Mouse (Mus musculus): ENCODE measurements around the gene Gm2956. TPM values are rescaled to one million over a fixed set of nuclear protein-coding genes. Genes with fewer than 3 reads are reported as not detected.
"Not testable (repeated sequence)": the region's sequence is repeated elsewhere in the genome, so short reads cannot be mapped to it uniquely, and the experiment has no call there.

The Gm2956 gene
- polyA plus RNA-seq (2015; fragmentation: Nextera tagmentation; extraction: Ambion mirVana) = not detected in 2 replicates

DNA sequence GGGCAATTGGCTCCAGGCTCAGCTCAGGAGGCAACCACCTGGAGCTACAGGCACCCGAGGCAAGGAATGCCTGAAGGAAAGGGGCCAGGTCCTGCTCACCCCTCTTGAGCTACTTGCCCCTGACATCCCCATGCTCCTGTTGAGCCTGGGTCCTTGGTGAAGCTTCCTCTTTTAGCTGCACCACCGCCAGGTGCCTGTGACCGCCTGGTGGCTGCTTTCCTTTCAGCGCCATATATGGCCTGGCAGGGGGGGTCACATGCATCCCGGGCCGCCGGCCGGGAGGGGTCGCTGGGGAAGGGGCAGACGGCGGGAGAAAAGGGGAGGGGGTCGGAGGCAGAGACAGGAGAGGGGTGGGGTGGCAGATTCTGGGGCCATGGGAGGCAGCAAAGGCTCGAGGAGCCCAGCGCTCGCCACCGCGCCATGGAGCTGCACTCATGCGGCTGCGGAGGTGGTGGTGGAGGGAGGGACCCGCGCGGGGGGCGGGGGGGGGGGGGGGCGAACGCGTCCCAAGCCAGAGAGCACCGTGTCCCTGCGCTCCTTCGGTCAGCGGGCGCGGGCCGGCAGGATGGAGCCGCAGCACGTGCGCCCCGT, at the start of gene Gm2956:
Gene Gm2956 (plus strand): TSS at position 541 of the 591 bp plus-strand sequence.
- H3K27ac ChIP-seq (ENCODE audit: low read length); H3K4me1 ChIP-seq (ENCODE audit: control insufficient read depth, insufficient read depth, low read length); H3K36me3 ChIP-seq (ENCODE audit: control insufficient read depth, insufficient read depth, low read length); H3K9me3 ChIP-seq (replicated peaks; ENCODE audit: control insufficient read depth, low read length); H3K27me3 ChIP-seq (ENCODE audit: control insufficient read depth, insufficient read depth, low read length); ATAC-seq (ENCODE audit: insufficient read depth, low FRiP score); H3K9ac ChIP-seq (ENCODE audit: low read length): not testable (repeated sequence)
- peak within 1 kb of the TSS; percentile 48 for H3K4me2 ChIP-seq (ENCODE audit: low read depth, low read length)
- H3K4me3 ChIP-seq (replicated peaks; ENCODE audit: low read length) = peak within 1 kb of the TSS; percentile 34
- 0% methylated on average over 5 of the region's 37 CpGs for WGBS

GRCm38 (mm10) chr14:3333406-3333805, 979 bp downstream of the Gm2956 start:
- under 1% methylated on average over 4 of the region's 8 CpGs for WGBS

GRCm38 (mm10) chr14:3394793-3395192, 62.4 kb downstream of the Gm2956 start, which contains the start of gene Gm10413:
TSS of gene Gm10413 (plus strand) at chr14:3395093.
- not testable (repeated sequence) for ATAC-seq (ENCODE audit: insufficient read depth, low FRiP score); H3K4me2 ChIP-seq (ENCODE audit: low read depth, low read length); H3K27me3 ChIP-seq (ENCODE audit: control insufficient read depth, insufficient read depth, low read length); H3K9me3 ChIP-seq (replicated peaks; ENCODE audit: control insufficient read depth, low read length); H3K9ac ChIP-seq (ENCODE audit: low read length); H3K36me3 ChIP-seq (ENCODE audit: control insufficient read depth, insufficient read depth, low read length); H3K4me3 ChIP-seq (replicated peaks; ENCODE audit: low read length); H3K4me1 ChIP-seq (ENCODE audit: control insufficient read depth, insufficient read depth, low read length); H3K27ac ChIP-seq (ENCODE audit: low read length)
- no CpG with 5 or more reads among the region's 2 CpGs for WGBS

More at GRCm38 (mm10) chr14:3333406-3333805, 979 bp downstream of the Gm2956 start:
- peak overlapping the region; percentile 27; the same call in 1 of the 2 replicates for H3K4me2 ChIP-seq (ENCODE audit: low read depth, low read length)
- H3K9me3 ChIP-seq (replicated peaks; ENCODE audit: control insufficient read depth, low read length); H3K4me1 ChIP-seq (ENCODE audit: control insufficient read depth, insufficient read depth, low read length); H3K9ac ChIP-seq (ENCODE audit: low read length); H3K27me3 ChIP-seq (ENCODE audit: control insufficient read depth, insufficient read depth, low read length); H3K36me3 ChIP-seq (ENCODE audit: control insufficient read depth, insufficient read depth, low read length); H3K27ac ChIP-seq (ENCODE audit: low read length); H3K4me3 ChIP-seq (replicated peaks; ENCODE audit: low read length); ATAC-seq (ENCODE audit: insufficient read depth, low FRiP score): not testable (repeated sequence)

Other genes starting within 250 kb of the Gm2956 start
- not detected in 2 replicates for gene Gm10340, start 198.6 kb upstream of the Gm2956 start, polyA plus RNA-seq (2015; fragmentation: Nextera tagmentation; extraction: Ambion mirVana)
- not detected in 2 replicates for gene Gm5795, start 144.4 kb upstream of the Gm2956 start, polyA plus RNA-seq (2015; fragmentation: Nextera tagmentation; extraction: Ambion mirVana)
- 3.8 and 5.5 TPM in 2 replicates for gene D830030K20Rik, start 124.1 kb upstream of the Gm2956 start, polyA plus RNA-seq (2015; fragmentation: Nextera tagmentation; extraction: Ambion mirVana)
- not detected in 2 replicates for gene Gm10413, start 62.5 kb downstream of the Gm2956 start, polyA plus RNA-seq (2015; fragmentation: Nextera tagmentation; extraction: Ambion mirVana)
- 0.74 and 0.89 TPM in 2 replicates for gene Gm10409, start 80.0 kb downstream of the Gm2956 start, polyA plus RNA-seq (2015; fragmentation: Nextera tagmentation; extraction: Ambion mirVana)
- 0.21 and 0.53 TPM in 2 replicates for gene Gm3005, start 95.5 kb downstream of the Gm2956 start, polyA plus RNA-seq (2015; fragmentation: Nextera tagmentation; extraction: Ambion mirVana)
- gene Gm10408, start 116.8 kb downstream of the Gm2956 start, polyA plus RNA-seq (2015; fragmentation: Nextera tagmentation; extraction: Ambion mirVana) = not detected in 2 replicates

All from stomach, embryonic 16.5 days (tissue).